Mouse (Mus musculus) neural tube, embryonic 11.5 days (tissue): ENCODE data around the gene Pomc. TPM values are rescaled to one million over a fixed set of nuclear protein-coding genes. Genes with fewer than 3 reads are reported as not detected.
A peak's percentile ranks its signal among the peaks of the same experiment; 100 is the strongest.
"Not testable (repeated sequence)": the region's sequence is repeated elsewhere in the genome, so short reads cannot be mapped to it uniquely, and the experiment has no call there.

ENCODE experiments used
- ATAC-seq: fragments of 200-750 bp; cut with Nextera tagmentation; 2 replicates; pipeline ENCODE4 v1.8.0; 2017; ENCODE audit warnings: moderate number of reproducible peaks, mild to moderate bottlenecking, moderate TSS enrichment, moderate library complexity; ENCODE audit not compliant: insufficient read depth, low FRiP score, low TSS enrichment
- DNase-seq: peaks from one replicate; pipeline ENCODE4 v3.0.0-alpha.2; 2015; ENCODE audit warnings: low spot score
- H3K27ac ChIP-seq: fragments of 300-500 bp; sonication (generic); 2 replicates; pipeline ENCODE4 v1.5.1; 2014; ENCODE audit warnings: low read depth, mild to moderate bottlenecking, low read length
- H3K27me3 ChIP-seq: fragments of 300-500 bp; sonication (generic); 2 replicates; pipeline ENCODE4 v1.6.1; 2014; ENCODE audit warnings: mild to moderate bottlenecking, low read length, mixed read lengths; ENCODE audit not compliant: control insufficient read depth, insufficient read depth
- H3K36me3 ChIP-seq: fragments of 300-500 bp; sonication (generic); 2 replicates; pipeline ENCODE4 v1.6.1; 2014; ENCODE audit warnings: mild to moderate bottlenecking, low read length, moderate library complexity, mixed read lengths; ENCODE audit not compliant: control insufficient read depth, insufficient read depth
- H3K4me1 ChIP-seq: fragments of 300-500 bp; sonication (generic); 2 replicates; pipeline ENCODE4 v1.6.1; 2014; ENCODE audit warnings: low read length, mixed read lengths; ENCODE audit not compliant: control insufficient read depth, insufficient read depth
- H3K4me2 ChIP-seq: fragments of 300-500 bp; sonication (generic); 2 replicates; pipeline ENCODE4 v1.6.1; 2014; ENCODE audit warnings: low read depth, mild to moderate bottlenecking, moderate library complexity
- H3K4me3 ChIP-seq: fragments of 300-500 bp; sonication (generic); 2 replicates; pipeline ENCODE4 v1.5.1; 2014; ENCODE audit warnings: low read depth, low read length
- H3K9ac ChIP-seq: fragments of 300-500 bp; sonication (generic); 2 replicates; pipeline ENCODE4 v1.6.1; 2014; ENCODE audit warnings: mild to moderate bottlenecking, low read length
- H3K9me3 ChIP-seq: fragments of 300-500 bp; sonication (generic); 2 replicates; pipeline ENCODE4 v1.6.1; 2016; ENCODE audit warnings: low read length; ENCODE audit not compliant: control insufficient read depth
- WGBS: fragments of 180-500 bp; shearing (Covaris S2); extraction: QIAGEN DNeasy Blood & Tissue Kit; methylation state at CpG from one replicate; pipeline ENCODE4 v1.1.7; 2014; 5-methylcytosine and 5-hydroxymethylcytosine counted together
- polyA plus RNA-seq: library from polyadenylated mRNA; unstranded; fragments of >200 nt; fragmentation: Nextera tagmentation; extraction: Ambion mirVana; gene quantifications from 2 replicates; pipeline ENCODE4 v1.2.1, GENCODE M21; 2014

The Pomc gene
- polyA plus RNA-seq, 1 experiment from 2014 or later = 3.8 TPM

DNA sequence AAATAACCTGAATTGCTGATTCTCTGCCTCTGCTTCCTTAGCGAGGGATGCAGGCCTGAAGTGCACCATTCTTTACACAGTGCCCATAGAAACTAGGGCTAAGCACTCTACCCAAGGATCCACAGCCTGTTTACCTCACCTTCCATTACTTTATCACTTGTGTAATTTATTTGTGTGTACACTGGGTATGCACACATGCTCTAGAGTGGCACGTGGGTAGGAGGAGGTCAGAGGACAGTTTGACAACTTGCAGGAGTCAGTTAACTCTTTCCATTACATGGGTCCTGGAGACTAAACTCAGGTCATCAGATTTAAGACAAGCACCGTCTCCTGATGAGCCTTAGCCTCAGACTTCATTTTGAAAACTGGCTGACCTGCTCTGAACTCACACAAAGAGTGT is 36.2 kb upstream of the Pomc start:
- ATAC-seq = no peak

GRCm38 (mm10) chr12:3919423-3919822 is 35.3 kb upstream of the Pomc start:
- no peak overlapping the region for H3K9ac ChIP-seq
- no peak overlapping the region for H3K4me3 ChIP-seq
- ATAC-seq (no peak), DNase-seq (no peak)
- no peaks in the 10 kb centered on the region for H3K36me3 ChIP-seq
- no peak overlapping the region for H3K4me2 ChIP-seq
- no peaks in the 10 kb centered on the region for H3K9me3 ChIP-seq
- no peaks in the 10 kb centered on the region for H3K27me3 ChIP-seq
- no peak overlapping the region for H3K27ac ChIP-seq
- peaks cover 7% of the 10 kb centered on the region; the same call in 1 of the 2 replicates for H3K4me1 ChIP-seq
- 88% methylated on average over 3 of the region's 3 CpGs for WGBS

More for the DNA sequence above, 36.2 kb upstream of the Pomc start:
- no peak overlapping the region for H3K9ac ChIP-seq
- H3K4me3 ChIP-seq = no peak overlapping the region
- no peak for DNase-seq
- no peak overlapping the region for H3K4me2 ChIP-seq
- H3K4me1 ChIP-seq = peaks cover 7% of the 10 kb centered on the region; the same call in 1 of the 2 replicates
- H3K27ac ChIP-seq = no peak overlapping the region
- WGBS = 77% methylated on average over 3 of the region's 3 CpGs
- no peaks in the 10 kb centered on the region for H3K27me3 ChIP-seq
- H3K9me3 ChIP-seq = no peaks in the 10 kb centered on the region
- no peaks in the 10 kb centered on the region for H3K36me3 ChIP-seq

DNA sequence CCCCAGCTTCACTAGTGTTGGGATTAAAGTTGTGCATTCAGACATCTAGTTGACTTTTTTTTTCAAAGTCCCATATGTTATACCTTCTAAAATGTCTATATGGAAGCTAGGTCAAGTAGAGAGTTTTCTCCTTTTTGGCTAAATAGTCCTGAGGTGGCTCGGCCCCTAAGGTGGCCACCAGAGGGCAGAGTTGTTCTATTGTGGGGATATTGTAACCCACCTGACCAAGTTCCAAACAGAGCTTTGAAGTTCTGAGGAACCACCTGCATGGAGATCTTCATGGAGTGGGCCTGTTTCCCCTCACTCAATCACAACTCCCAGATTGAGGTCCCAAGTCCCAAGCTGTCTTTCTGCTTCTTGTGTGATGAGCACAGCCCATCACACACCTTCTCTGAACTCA is 28.6 kb upstream of the Pomc start:
- DNase-seq = peak; percentile 69
- H3K4me1 ChIP-seq = no peaks in the 10 kb centered on the region
- WGBS = 0% methylated on average over 1 of the region's 1 CpGs
- H3K4me3 ChIP-seq = no peak overlapping the region
- H3K36me3 ChIP-seq = no peaks in the 10 kb centered on the region
- no peaks in the 10 kb centered on the region for H3K27me3 ChIP-seq
- H3K9me3 ChIP-seq = no peaks in the 10 kb centered on the region
- peak; percentile 45; the same call in 1 of the 2 replicates for ATAC-seq
- H3K27ac ChIP-seq = no peak overlapping the region
- H3K9ac ChIP-seq = no peak overlapping the region
- H3K4me2 ChIP-seq = no peak overlapping the region

- ATAC-seq = no peak
Measured at GRCm38 (mm10) chr12:3928841-3929240, 25.9 kb upstream of the Pomc start.

DNA sequence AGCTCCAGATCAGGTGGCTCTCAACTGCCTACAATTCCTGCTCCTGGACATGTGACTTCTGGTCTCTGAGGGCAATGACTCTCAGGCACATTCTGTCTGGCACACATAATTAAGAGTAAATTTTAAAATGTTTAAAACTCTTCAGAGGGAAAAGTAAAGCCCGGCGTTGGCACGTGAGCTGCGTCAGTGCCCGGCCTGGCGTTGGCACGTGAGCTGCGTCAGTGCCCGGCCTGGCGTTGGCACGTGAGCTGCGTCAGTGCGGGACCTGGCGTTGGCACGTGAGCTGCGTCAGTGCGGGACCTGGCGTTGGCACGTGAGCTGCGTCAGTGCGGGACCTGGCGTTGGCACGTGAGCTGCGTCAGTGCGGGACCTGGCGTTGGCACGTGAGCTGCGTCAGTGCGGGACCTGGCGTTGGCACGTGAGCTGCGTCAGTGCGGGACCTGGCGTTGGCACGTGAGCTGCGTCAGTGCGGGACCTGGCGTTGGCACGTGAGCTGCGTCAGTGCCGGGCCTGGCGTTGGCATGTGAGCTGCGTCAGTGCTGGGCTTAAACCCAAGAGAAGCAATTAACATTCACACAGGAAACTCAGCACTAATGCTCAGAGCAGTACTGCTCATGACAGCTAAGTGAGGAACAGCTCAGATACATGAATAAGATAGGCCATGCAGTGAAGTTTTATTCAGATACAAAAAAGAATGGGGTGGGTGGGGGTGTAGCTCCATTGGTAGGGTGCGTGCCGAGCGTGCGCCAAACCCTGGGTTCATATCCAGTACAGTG is 24.5 kb upstream of the Pomc start:
- WGBS = 92% methylated on average over 31 of the region's 47 CpGs

More at GRCm38 (mm10) chr12:3928841-3929240, 25.9 kb upstream of the Pomc start:
- no peaks in the 10 kb centered on the region for H3K4me1 ChIP-seq
- H3K4me3 ChIP-seq = no peak overlapping the region
- no peak overlapping the region for H3K4me2 ChIP-seq
- H3K9ac ChIP-seq = no peak overlapping the region
- H3K27ac ChIP-seq = no peak overlapping the region
- H3K9me3 ChIP-seq = no peaks in the 10 kb centered on the region
- 82% methylated on average over 3 of the region's 3 CpGs for WGBS
- DNase-seq = no peak
- H3K27me3 ChIP-seq = no peaks in the 10 kb centered on the region
- H3K36me3 ChIP-seq = no peaks in the 10 kb centered on the region

GRCm38 (mm10) chr12:3942026-3942425 is 12.7 kb upstream of the Pomc start:
- DNase-seq (peak; percentile 36), ATAC-seq (peak; percentile 35; the same call in 1 of the 2 replicates)
- Histone ChIP-seq H3K36me3 (no peaks in the 10 kb centered on the region), H3K27ac (no peak overlapping the region), H3K9me3 (no peaks in the 10 kb centered on the region), H3K9ac (no peak overlapping the region), H3K4me3 (no peak overlapping the region), H3K27me3 (no peaks in the 10 kb centered on the region), H3K4me2 (no peak overlapping the region), H3K4me1 (no peaks in the 10 kb centered on the region)
- WGBS = 10% methylated on average over 11 of the region's 11 CpGs

More for the DNA sequence above, 24.5 kb upstream of the Pomc start:
- not testable (repeated sequence) for H3K4me3 ChIP-seq, H3K27me3 ChIP-seq, H3K27ac ChIP-seq, ATAC-seq, H3K9me3 ChIP-seq, H3K4me1 ChIP-seq, H3K9ac ChIP-seq, DNase-seq, H3K4me2 ChIP-seq, H3K36me3 ChIP-seq

GRCm38 (mm10) chr12:3944454-3945073 is 10.2 kb upstream of the Pomc start:
- no peak overlapping the region for H3K4me3 ChIP-seq
- H3K9ac ChIP-seq = no peak overlapping the region
- no peaks in the 10 kb centered on the region for H3K27me3 ChIP-seq
- peak; percentile 63; the same call in 1 of the 2 replicates for ATAC-seq
- no peak overlapping the region for H3K4me2 ChIP-seq
- no peak overlapping the region for H3K27ac ChIP-seq
- no peaks in the 10 kb centered on the region for H3K4me1 ChIP-seq
- H3K36me3 ChIP-seq = no peaks in the 10 kb centered on the region
- WGBS = 39% methylated on average over 4 of the region's 4 CpGs
- DNase-seq = peak; percentile 55
- H3K9me3 ChIP-seq = no peaks in the 10 kb centered on the region

DNA sequence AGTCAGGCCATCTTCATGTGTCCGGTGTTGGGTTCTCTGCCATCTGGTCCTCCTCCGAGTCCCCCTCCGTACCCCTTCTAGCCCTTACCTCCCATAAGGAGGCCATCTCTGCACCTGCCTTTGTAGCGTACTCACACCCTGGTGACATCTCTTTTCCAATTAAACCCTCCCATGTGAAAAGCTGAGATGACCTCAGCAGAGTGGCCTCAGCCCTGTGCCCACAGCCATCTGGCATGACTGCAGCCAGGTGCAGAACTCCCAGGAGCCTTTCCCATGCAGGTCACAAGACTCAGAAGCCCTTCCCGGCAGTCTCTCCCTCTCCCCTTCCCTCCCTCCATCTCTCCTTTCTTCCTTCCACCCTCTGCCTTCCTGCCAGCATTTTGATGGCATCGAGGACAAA is 7.2 kb upstream of the Pomc start:
- ATAC-seq = no peak; the same call in 1 of the 2 replicates
- DNase-seq = no peak
- H3K4me1 ChIP-seq = no peaks in the 10 kb centered on the region
- H3K9ac ChIP-seq = no peak overlapping the region
- no peak overlapping the region for H3K4me2 ChIP-seq
- H3K36me3 ChIP-seq = no peaks in the 10 kb centered on the region
- no peaks in the 10 kb centered on the region for H3K9me3 ChIP-seq
- WGBS = 62% methylated on average over 6 of the region's 6 CpGs
- H3K27ac ChIP-seq = no peak overlapping the region
- H3K4me3 ChIP-seq = no peak overlapping the region
- no peaks in the 10 kb centered on the region for H3K27me3 ChIP-seq
